Mouse (Mus musculus) heart, embryonic 11.5 days (tissue): ENCODE measurements at regions not wholly inside any gene's neighbourhood (a gene's known extent, or its start where the extent isn't known, plus 50 kb on each side); places are given as distances from the start of the nearest gene placed in this dataset.

Source experiments
- ATAC-seq: fragments of 200-750 bp; cut with Nextera tagmentation; replicated peaks from 2 replicates; pipeline ENCODE4 v1.8.0; 2017; ENCODE audit warnings: moderate library complexity; ENCODE audit not compliant: insufficient number of reproducible peaks, low FRiP score, low TSS enrichment
- H3K27ac ChIP-seq: fragments of 300-500 bp; sonication (generic); 2 replicates; pipeline ENCODE4 v1.5.1; 2014; ENCODE audit warnings: mild to moderate bottlenecking, low read depth, low read length
- H3K27me3 ChIP-seq: fragments of 300-500 bp; sonication (generic); 2 replicates; pipeline ENCODE4 v1.6.1; 2014; ENCODE audit warnings: mild to moderate bottlenecking, low read length, mixed read lengths; ENCODE audit not compliant: control insufficient read depth, insufficient read depth
- H3K36me3 ChIP-seq: fragments of 300-500 bp; sonication (generic); 2 replicates; pipeline ENCODE4 v1.6.1; 2014; ENCODE audit warnings: mild to moderate bottlenecking, low read length, moderate library complexity, mixed read lengths; ENCODE audit not compliant: control insufficient read depth, insufficient read depth
- H3K4me1 ChIP-seq: fragments of 300-500 bp; sonication (generic); 2 replicates; pipeline ENCODE4 v1.6.1; 2014; ENCODE audit warnings: low read length; ENCODE audit not compliant: control insufficient read depth, insufficient read depth
- H3K4me2 ChIP-seq: fragments of 300-500 bp; sonication (generic); 2 replicates; pipeline ENCODE4 v1.6.1; 2014; ENCODE audit warnings: mild to moderate bottlenecking, moderate library complexity
- H3K4me3 ChIP-seq: fragments of 300-500 bp; sonication (generic); 2 replicates; pipeline ENCODE4 v1.5.1; 2014; ENCODE audit warnings: low read depth, low read length
- H3K9ac ChIP-seq: fragments of 300-500 bp; sonication (generic); 2 replicates; pipeline ENCODE4 v1.6.1; 2014; ENCODE audit warnings: mild to moderate bottlenecking, low read depth, low read length, moderate library complexity
- H3K9me3 ChIP-seq: fragments of 300-500 bp; sonication (generic); replicated peaks from 2 replicates; pipeline ENCODE4 v1.6.1; 2016; ENCODE audit warnings: low read length; ENCODE audit not compliant: control insufficient read depth
- WGBS: fragments of 180-500 bp; shearing (Covaris S2); extraction: QIAGEN DNeasy Blood & Tissue Kit; methylation state at CpG from one replicate; pipeline ENCODE4 v1.1.7; 2014; ENCODE audit not compliant: insufficient replicate concordance; 5-methylcytosine and 5-hydroxymethylcytosine counted together

GRCm38 (mm10) chr10:42131798-42132197, 113.6 kb upstream of the Armc2 start:
- Histone ChIP-seq H3K36me3 (no peaks in the 10 kb centered on the region), H3K27me3 (no peaks in the 10 kb centered on the region), H3K9ac (no peak overlapping the region), H3K4me2 (no peak overlapping the region), H3K4me3 (no peak overlapping the region), H3K4me1 (no peaks in the 10 kb centered on the region), H3K27ac (no peak overlapping the region), H3K9me3 (no peaks in the 10 kb centered on the region)
- 87% methylated on average over 6 of the region's 6 CpGs for WGBS
- no peak for ATAC-seq

- Histone ChIP-seq H3K27ac (no peak overlapping the region), H3K9me3 (no peaks in the 10 kb centered on the region), H3K4me1 (no peaks in the 10 kb centered on the region), H3K4me2 (no peak overlapping the region), H3K9ac (no peak overlapping the region), H3K36me3 (no peaks in the 10 kb centered on the region), H3K27me3 (no peaks in the 10 kb centered on the region), H3K4me3 (no peak overlapping the region)
- no peak for ATAC-seq
- 64% methylated on average over 2 of the region's 2 CpGs for WGBS
Observed at GRCm38 (mm10) chr10:42131298-42131697, 113.1 kb upstream of the Armc2 start.

DNA sequence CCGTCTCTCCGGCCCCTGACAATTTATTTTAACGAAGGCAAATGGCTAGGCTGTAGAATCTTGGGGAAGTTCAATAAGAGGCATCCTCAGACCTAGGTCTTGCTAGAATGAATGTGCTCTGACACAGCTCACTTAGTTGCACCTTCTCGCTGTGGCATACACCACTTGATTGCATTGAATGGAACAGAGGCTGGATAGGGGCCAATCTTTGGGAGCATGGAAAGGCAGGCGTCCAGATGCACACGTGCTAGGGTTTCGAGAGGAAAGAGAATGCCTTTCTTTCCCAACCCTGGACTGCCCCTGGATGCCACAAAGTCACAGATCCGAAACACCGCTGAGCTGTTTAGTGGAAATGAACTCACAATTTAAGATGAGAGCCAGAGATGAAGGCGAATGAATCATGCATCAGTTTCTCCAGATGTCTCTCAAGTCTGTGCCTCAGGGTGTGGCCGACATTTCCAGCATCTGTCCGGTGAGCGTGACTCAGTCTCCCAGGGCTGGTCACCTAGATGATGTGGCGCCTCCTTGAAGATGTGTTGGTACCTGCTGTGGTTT, 109.7 kb upstream of the Armc2 start:
- 85% methylated on average over 14 of the region's 14 CpGs for WGBS
- Histone ChIP-seq H3K36me3 (no peaks in the 10 kb centered on the region), H3K4me1 (peaks cover 2% of the 10 kb centered on the region), H3K9me3 (no peaks in the 10 kb centered on the region), H3K27ac (no peak overlapping the region), H3K27me3 (no peaks in the 10 kb centered on the region), H3K4me2 (no peak overlapping the region), H3K4me3 (no peak overlapping the region), H3K9ac (no peak overlapping the region)
- no peak for ATAC-seq

GRCm38 (mm10) chr10:42126816-42127215, 108.6 kb upstream of the Armc2 start:
- no peaks in the 10 kb centered on the region for H3K9me3 ChIP-seq
- ATAC-seq = no peak
- H3K4me1 ChIP-seq = peaks cover 10% of the 10 kb centered on the region
- no peak overlapping the region for H3K4me2 ChIP-seq
- H3K36me3 ChIP-seq = no peaks in the 10 kb centered on the region
- H3K4me3 ChIP-seq = no peak overlapping the region
- no peak overlapping the region for H3K9ac ChIP-seq
- no peaks in the 10 kb centered on the region for H3K27me3 ChIP-seq
- no peak overlapping the region; the same call in 1 of the 2 replicates for H3K27ac ChIP-seq
- 83% methylated on average over 1 of the region's 1 CpGs for WGBS

DNA sequence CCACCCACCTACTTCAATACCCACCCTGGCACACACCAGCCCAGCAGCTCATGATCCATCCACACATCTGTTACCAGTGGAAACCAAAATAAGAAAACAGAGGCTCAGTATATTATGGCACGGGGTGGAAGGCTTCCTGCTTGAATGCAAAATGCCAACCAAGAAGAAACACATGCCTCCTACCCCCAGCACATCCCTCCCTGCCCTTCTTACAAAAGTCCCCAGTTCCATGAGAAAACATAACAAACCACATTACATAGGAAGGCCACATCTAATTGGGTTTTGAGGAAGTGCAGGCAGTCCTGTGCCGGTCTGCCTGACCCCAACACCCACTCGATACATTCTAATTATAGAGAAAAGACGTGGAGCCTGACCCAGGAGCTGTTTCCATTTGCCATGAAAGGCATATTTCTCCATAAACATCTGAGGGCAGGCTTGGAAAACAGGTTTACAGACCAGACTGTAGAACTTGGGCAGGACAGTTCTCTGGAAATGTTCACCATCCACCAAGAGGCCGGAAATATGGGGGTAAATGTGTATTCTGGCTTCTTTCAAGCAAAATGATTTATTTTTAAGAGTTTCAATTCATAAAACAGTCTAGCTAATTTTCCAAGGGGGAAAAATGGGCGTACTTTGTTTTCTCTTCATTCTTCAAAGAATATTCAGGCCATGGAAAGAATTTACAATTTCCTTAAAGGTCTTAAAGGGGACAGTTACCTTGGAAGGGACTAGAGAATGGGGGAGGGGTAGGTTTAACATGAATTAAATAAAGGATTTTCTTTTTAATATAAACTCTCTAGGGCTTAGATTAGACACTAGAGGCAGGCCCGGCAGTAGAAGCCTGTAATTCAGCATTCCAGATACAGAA, 104.8 kb upstream of the Armc2 start:
- Histone ChIP-seq H3K9me3 (no peaks in the 10 kb centered on the region), H3K27ac (no peak overlapping the region), H3K4me2 (no peak overlapping the region), H3K27me3 (no peaks in the 10 kb centered on the region), H3K36me3 (no peaks in the 10 kb centered on the region), H3K4me3 (no peak overlapping the region), H3K4me1 (peaks cover 10% of the 10 kb centered on the region), H3K9ac (no peak overlapping the region)
- no peak for ATAC-seq
- WGBS = 50% methylated on average over 7 of the region's 7 CpGs

- WGBS = 66% methylated on average over 4 of the region's 4 CpGs
- H3K4me2 ChIP-seq = no peak overlapping the region
- no peaks in the 10 kb centered on the region for H3K9me3 ChIP-seq
- H3K27ac ChIP-seq = no peak overlapping the region
- H3K4me3 ChIP-seq = no peak overlapping the region
- H3K9ac ChIP-seq = no peak overlapping the region
- H3K4me1 ChIP-seq = peaks cover 10% of the 10 kb centered on the region
- H3K27me3 ChIP-seq = no peaks in the 10 kb centered on the region
- H3K36me3 ChIP-seq = no peaks in the 10 kb centered on the region
- no peak for ATAC-seq
Observed at GRCm38 (mm10) chr10:42121984-42122383, 103.7 kb upstream of the Armc2 start.

- no peak overlapping the region for H3K27ac ChIP-seq
Observed at GRCm38 (mm10) chr10:42119326-42119725, 101.1 kb upstream of the Armc2 start.

GRCm38 (mm10) chr10:42118361-42119188, 100.3 kb upstream of the Armc2 start:
- H3K27ac ChIP-seq = no peak overlapping the region
- ATAC-seq = no peak
- no peaks in the 10 kb centered on the region for H3K27me3 ChIP-seq
- H3K4me3 ChIP-seq = no peak overlapping the region
- H3K36me3 ChIP-seq = no peaks in the 10 kb centered on the region
- no peak overlapping the region for H3K9ac ChIP-seq
- H3K4me1 ChIP-seq = peaks cover 10% of the 10 kb centered on the region
- WGBS = 84% methylated on average over 13 of the region's 13 CpGs
- H3K9me3 ChIP-seq = no peaks in the 10 kb centered on the region
- no peak overlapping the region for H3K4me2 ChIP-seq

More at GRCm38 (mm10) chr10:42119326-42119725, 101.1 kb upstream of the Armc2 start:
- H3K36me3 ChIP-seq = no peaks in the 10 kb centered on the region
- H3K27me3 ChIP-seq = no peaks in the 10 kb centered on the region
- H3K4me1 ChIP-seq = peaks cover 10% of the 10 kb centered on the region
- ATAC-seq = no peak
- WGBS = 78% methylated on average over 12 of the region's 12 CpGs
- H3K9ac ChIP-seq = no peak overlapping the region
- no peak overlapping the region for H3K4me2 ChIP-seq
- no peak overlapping the region for H3K4me3 ChIP-seq
- no peaks in the 10 kb centered on the region for H3K9me3 ChIP-seq
